ENCODE assay signal across 16 mouse cellular contexts in the genomic region with DNA sequence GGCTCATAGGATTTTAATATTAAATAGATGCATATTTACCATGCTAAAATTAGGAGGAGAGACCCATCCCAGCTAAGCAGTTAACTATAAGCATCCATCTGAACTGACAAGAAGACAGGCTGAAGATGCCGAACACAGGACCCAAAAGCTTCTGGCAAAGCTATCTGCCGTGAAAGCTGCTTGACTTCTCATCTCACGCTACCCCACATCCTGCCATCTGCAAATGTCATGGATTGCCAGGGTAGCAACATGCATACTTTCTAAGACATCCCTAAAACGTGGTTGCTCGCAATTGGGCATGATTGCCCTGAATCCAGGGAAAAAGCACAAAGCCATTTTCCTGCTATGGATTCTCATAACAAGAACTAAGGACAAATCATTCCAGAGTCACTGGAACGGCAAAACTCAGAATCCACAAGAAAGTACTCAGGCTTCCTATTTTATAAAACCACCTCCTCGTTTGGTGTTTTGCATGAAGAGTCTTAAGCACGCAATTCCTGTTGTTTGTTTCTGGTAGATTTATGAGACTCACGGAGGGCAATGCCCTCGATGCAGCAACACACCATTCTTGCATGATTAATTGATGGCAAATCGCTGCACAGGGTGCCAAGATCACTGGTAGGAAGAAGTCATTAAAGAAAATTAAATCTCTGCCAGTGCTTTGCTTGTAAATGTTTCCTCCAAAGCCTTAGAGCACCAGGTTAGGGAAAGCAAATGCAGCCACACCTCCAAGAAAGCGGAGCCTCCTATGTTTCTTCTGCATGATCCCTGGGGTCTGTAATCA.
DNase-seq lines count a peak whose midpoint lies in the region; ATAC-seq and TF ChIP-seq lines count a peak whose summit lies in the region.
"Had no signal": no experiment of that assay in that cellular context is flagged by ENCODE, and none has a peak within 500 bp of the region (broad histone marks: within the 10 kb centered on the region; RNA-seq: fewer than 3 reads in every experiment).

No protein-coding gene starts in this region.

- no peak overlapping the region for H3K4me2 ChIP-seq in hindbrain, embryonic 13.5 days
- H3K4me2 ChIP-seq in hindbrain, embryonic 11.5 days (replicated peaks; ENCODE audit: low read depth, low read length) = no peak overlapping the region
- H3K4me2 ChIP-seq in forebrain, postnatal 0 days (ENCODE audit: low read depth) = no peak overlapping the region; the same call in 1 of the 2 replicates
- H3K4me2 ChIP-seq: heart, embryonic 13.5 days; liver, embryonic 12.5 days; stomach, embryonic 15.5 days had no signal

- H3K9ac ChIP-seq in hindbrain, embryonic 13.5 days = no peak overlapping the region
- no peak overlapping the region for H3K9ac ChIP-seq in hindbrain, embryonic 11.5 days (ENCODE audit: low read depth, low read length)
- peak overlapping the region; percentile 10; the same call in 1 of the 2 replicates for H3K9ac ChIP-seq in forebrain, postnatal 0 days
- H3K9ac ChIP-seq: heart, embryonic 13.5 days; liver, embryonic 12.5 days; stomach, embryonic 15.5 days had no signal

- WGBS in hindbrain, embryonic 13.5 days = 61% methylated on average over 12 of the region's 12 CpGs
- 87% methylated on average over 12 of the region's 12 CpGs for WGBS in hindbrain, embryonic 11.5 days
- 43% methylated on average over 12 of the region's 12 CpGs for WGBS in forebrain, postnatal 0 days
- 88% methylated on average over 12 of the region's 12 CpGs for WGBS in thymus, adult 2 months

- no peak for DNase-seq in hindbrain, embryonic 11.5 days (ENCODE audit: low spot score)
- DNase-seq in left cerebral cortex, postnatal 14 days (ENCODE audit: low spot score in 2 of 2) = peak; percentile 30 to 68
- no peak for DNase-seq in left cerebral cortex, adult 8-10 months (ENCODE audit: low spot score in 2 of 2)
- DNase-seq in forebrain, postnatal 0 days = peak; percentile 82
- DNase-seq in embryo, embryonic 10 days (ENCODE audit: low spot score) = no peak
- no peak for DNase-seq in thymus, adult 2 months
- DNase-seq: cerebellum, adult 11-12 months; gastrocnemius, postnatal 14 days; kidney, postnatal 25 days; thymus, postnatal 36 days had no signal

- TF ChIP-seq POLR2A in cortical plate, adult 2 months (IDR thresholded peaks at IDR 0.05; ENCODE audit: extremely low read depth, insufficient read depth, low read length) = no peak
- TF ChIP-seq POLR2A in thymus, adult 2 months (IDR thresholded peaks at IDR 0.05; ENCODE audit: control insufficient read depth, extremely low read depth, insufficient read depth, low read length, poor library complexity) = no peak

- H3K27me3 ChIP-seq in hindbrain, embryonic 13.5 days = no peaks in the 10 kb centered on the region
- H3K27me3 ChIP-seq in hindbrain, embryonic 11.5 days (ENCODE audit: control insufficient read depth, insufficient read depth, low read length) = no peaks in the 10 kb centered on the region
- H3K27me3 ChIP-seq in forebrain, postnatal 0 days (ENCODE audit: insufficient read depth, low read length) = no peaks in the 10 kb centered on the region
- no peaks in the 10 kb centered on the region for H3K27me3 ChIP-seq in thymus, adult 2 months (ENCODE audit: control insufficient read depth, insufficient read depth, low read length)
- H3K27me3 ChIP-seq: heart, embryonic 13.5 days; liver, embryonic 12.5 days; stomach, embryonic 15.5 days had no signal

- peak overlapping the region; percentile 58 for H3K27ac ChIP-seq in hindbrain, embryonic 13.5 days
- no peak overlapping the region for H3K27ac ChIP-seq in hindbrain, embryonic 11.5 days (ENCODE audit: low read depth, low read length)
- peak overlapping the region; percentile 14; the same call in 1 of the 2 replicates for H3K27ac ChIP-seq in cortical plate, adult 2 months (ENCODE audit: insufficient read depth, low read length)
- H3K27ac ChIP-seq in forebrain, postnatal 0 days (ENCODE audit: low read depth, low read length) = peak overlapping the region; percentile 81
- H3K27ac ChIP-seq in thymus, adult 2 months (ENCODE audit: control insufficient read depth, insufficient read depth, low read length) = no peak overlapping the region
- H3K27ac ChIP-seq: heart, embryonic 13.5 days; liver, embryonic 12.5 days; stomach, embryonic 15.5 days had no signal

- H3K4me1 ChIP-seq in hindbrain, embryonic 13.5 days (replicated peaks) = peaks cover 20% of the 10 kb centered on the region
- no peaks in the 10 kb centered on the region for H3K4me1 ChIP-seq in hindbrain, embryonic 11.5 days (replicated peaks; ENCODE audit: control insufficient read depth, insufficient read depth, low read length)
- H3K4me1 ChIP-seq in cortical plate, adult 2 months (ENCODE audit: control insufficient read depth, insufficient read depth, low read length) = peaks cover 3% of the 10 kb centered on the region; the same call in 1 of the 2 replicates
- 0 out of 2 replicates have a peak, but pooled peaks cover 5% of the 10 kb centered on the region for H3K4me1 ChIP-seq in forebrain, postnatal 0 days (ENCODE audit: insufficient read depth)
- no peaks in the 10 kb centered on the region for H3K4me1 ChIP-seq in thymus, adult 2 months (replicated peaks; ENCODE audit: control insufficient read depth, insufficient read depth, low read length)
- H3K4me1 ChIP-seq: heart, embryonic 13.5 days; liver, embryonic 12.5 days; megakaryocyte, embryonic 14.5 days; stomach, embryonic 15.5 days had no signal

- intact Hi-C loops in left cerebral cortex, postnatal 14 days (cut with DNase I) = loop anchor here (5.0 kb wide), 1 partner anchor 141 kb away; no protein-coding TSS in a partner anchor

- H3K9me3 ChIP-seq in hindbrain, embryonic 13.5 days = no peaks in the 10 kb centered on the region
- H3K9me3 ChIP-seq in hindbrain, embryonic 11.5 days (ENCODE audit: control insufficient read depth, low read length) = no peaks in the 10 kb centered on the region
- no peaks in the 10 kb centered on the region for H3K9me3 ChIP-seq in forebrain, postnatal 0 days (ENCODE audit: low read length)
- H3K9me3 ChIP-seq: heart, embryonic 13.5 days; liver, embryonic 12.5 days; stomach, embryonic 15.5 days had no signal

- H3K4me3 ChIP-seq in hindbrain, embryonic 13.5 days = no peak overlapping the region
- no peak overlapping the region for H3K4me3 ChIP-seq in hindbrain, embryonic 11.5 days (ENCODE audit: low read depth, low read length)
- no peak overlapping the region for H3K4me3 ChIP-seq in cortical plate, adult 2 months (ENCODE audit: insufficient read depth, low read length)
- H3K4me3 ChIP-seq in forebrain, postnatal 0 days (ENCODE audit: low read depth, low read length) = no peak overlapping the region
- H3K4me3 ChIP-seq in thymus, adult 2 months (ENCODE audit: control insufficient read depth, insufficient read depth, low read length) = no peak overlapping the region
- H3K4me3 ChIP-seq: heart, embryonic 13.5 days; liver, embryonic 12.5 days; megakaryocyte, embryonic 14.5 days; stomach, embryonic 15.5 days had no signal

- no peaks in the 10 kb centered on the region for H3K36me3 ChIP-seq in hindbrain, embryonic 13.5 days
- no peaks in the 10 kb centered on the region for H3K36me3 ChIP-seq in hindbrain, embryonic 11.5 days (ENCODE audit: control insufficient read depth, insufficient read depth, low read length)
- H3K36me3 ChIP-seq in forebrain, postnatal 0 days (ENCODE audit: insufficient read depth) = no peaks in the 10 kb centered on the region
- H3K36me3 ChIP-seq in thymus, adult 2 months (ENCODE audit: control insufficient read depth, insufficient read depth, low read length) = no peaks in the 10 kb centered on the region
- H3K36me3 ChIP-seq: heart, embryonic 13.5 days; liver, embryonic 12.5 days; stomach, embryonic 15.5 days had no signal

- no peak for TF ChIP-seq CTCF in cortical plate, adult 2 months (IDR thresholded peaks at IDR 0.05; ENCODE audit: extremely low read depth, insufficient read depth, low read length)
- no peak for TF ChIP-seq CTCF in forebrain, postnatal 0 days (IDR thresholded peaks at IDR 0.05; ENCODE audit: low read depth)
- no peak for TF ChIP-seq CTCF in thymus, adult 2 months (IDR thresholded peaks at IDR 0.05; ENCODE audit: borderline replicate concordance, control insufficient read depth, extremely low read depth, insufficient read depth, low read length, poor library complexity)

- no peak for ATAC-seq in hindbrain, embryonic 13.5 days (ENCODE audit: low FRiP score)
- ATAC-seq in hindbrain, embryonic 11.5 days (ENCODE audit: low FRiP score) = no peak
- peak; percentile 87 for ATAC-seq in forebrain, postnatal 0 days
- ATAC-seq: liver, embryonic 12.5 days had no signal

Comparison
In these comparisons a context has a peak if more than half of its experiments do, and no peak if none do; other contexts are left out.
1. H3K27ac ChIP-seq: peak in hindbrain, embryonic 13.5 days (single experiment), cortical plate, adult 2 months (single experiment) and forebrain, postnatal 0 days (single experiment); none in hindbrain, embryonic 11.5 days (single experiment) and thymus, adult 2 months (single experiment).
2. DNase-seq: peak in left cerebral cortex, postnatal 14 days (2 of 2) and forebrain, postnatal 0 days (single experiment); none in hindbrain, embryonic 11.5 days (single experiment), left cerebral cortex, adult 8-10 months (0 of 2), embryo, embryonic 10 days (single experiment) and thymus, adult 2 months (single experiment).